Comparison of ENCODE assay signal across 8 mouse cellular contexts in the genomic region with DNA sequence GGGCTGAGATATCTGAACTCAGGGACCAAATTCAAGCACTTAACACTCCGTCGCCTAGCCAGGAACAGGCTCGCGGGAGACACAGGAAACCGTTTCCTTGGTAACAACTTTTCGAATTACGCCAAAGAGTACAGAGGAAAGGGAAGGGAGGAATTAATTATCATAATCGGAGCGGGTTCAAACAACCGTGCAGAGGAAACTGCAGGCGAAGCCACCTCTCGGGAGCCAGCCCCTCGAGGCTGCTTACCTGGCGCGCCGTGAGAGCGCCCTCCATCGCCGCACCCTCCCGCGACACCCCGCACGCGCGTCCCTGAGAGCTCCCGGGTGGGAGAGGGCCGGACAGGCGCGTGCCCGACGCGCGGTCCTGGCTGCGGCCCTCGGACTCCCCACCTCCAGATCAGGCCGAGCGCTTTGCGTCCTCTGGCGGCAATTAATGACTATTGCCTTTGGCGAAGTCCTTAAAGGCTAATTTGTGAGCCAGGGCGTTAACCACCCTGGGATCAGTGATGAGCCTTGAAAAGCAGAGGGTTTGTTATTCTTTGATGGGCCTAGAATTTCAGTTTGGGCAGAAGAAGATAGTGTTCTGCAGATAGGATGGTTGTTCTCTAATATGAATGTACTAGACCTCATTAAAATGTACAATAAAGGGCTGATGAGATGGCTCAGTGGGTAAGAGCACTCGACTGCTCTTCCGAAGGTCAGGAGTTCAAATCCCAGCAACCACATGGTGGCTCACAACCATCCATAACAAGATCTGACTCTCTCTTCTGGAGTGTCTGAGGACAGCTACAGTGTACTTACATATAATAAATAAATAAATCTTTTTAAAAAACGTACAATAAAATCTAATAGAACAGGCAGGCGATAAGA. TPM values are rescaled to one million over a fixed set of nuclear protein-coding genes. Genes with fewer than 3 reads are reported as not detected.
DNase-seq lines count a peak whose midpoint lies in the region; ATAC-seq and TF ChIP-seq lines count a peak whose summit lies in the region.

A gene (minus strand): TSS at position 321 of the 870 bp plus-strand sequence.

- H3K4me3 ChIP-seq in ES-E14 (ENCODE audit: insufficient read depth in 1 of 2, low read depth in 1 of 2, low read length in 2 of 2, poor library complexity in 1 of 2, severe bottlenecking in 1 of 2) = peak within 1 kb of the TSS; percentile 58 to 62
- H3K4me3 ChIP-seq in forebrain, embryonic 12.5 days (replicated peaks) = peak within 1 kb of the TSS; percentile 57
- H3K4me3 ChIP-seq in heart, embryonic 16.5 days (ENCODE audit: low read length) = peak within 1 kb of the TSS; percentile 59
- H3K4me3 ChIP-seq in liver, embryonic 14.5 days (ENCODE audit: insufficient read depth in 1 of 2, low read depth in 2 of 2, low read length in 2 of 2) = peak within 1 kb of the TSS; percentile 24 to 42

- H3K9ac ChIP-seq in ES-E14 (ENCODE audit: insufficient read depth, low read depth, low read length, poor library complexity, severe bottlenecking) = no peak within 1 kb of the TSS; the same call in 1 of the 2 replicates
- H3K9ac ChIP-seq in forebrain, embryonic 12.5 days = peak within 1 kb of the TSS; percentile 65
- H3K9ac ChIP-seq in heart, embryonic 16.5 days (ENCODE audit: low read length) = peak within 1 kb of the TSS; percentile 67
- H3K9ac ChIP-seq in liver, embryonic 14.5 days (replicated peaks) = no peak within 1 kb of the TSS

- no peaks in the 10 kb centered on the region for H3K9me3 ChIP-seq in ES-E14 (ENCODE audit: control insufficient read depth, insufficient read depth, low read depth, low read length)
- H3K9me3 ChIP-seq in forebrain, embryonic 12.5 days = no peaks in the 10 kb centered on the region
- no peaks in the 10 kb centered on the region for H3K9me3 ChIP-seq in heart, embryonic 16.5 days (replicated peaks; ENCODE audit: control insufficient read depth, low read length)
- no peaks in the 10 kb centered on the region for H3K9me3 ChIP-seq in liver, embryonic 14.5 days (ENCODE audit: control insufficient read depth, low read length)

- no peak for TF ChIP-seq EP300 in liver, embryonic 14.5 days (IDR thresholded peaks at IDR 0.05; ENCODE audit: low read depth)

- no peaks in the 10 kb centered on the region for H3K27me3 ChIP-seq in forebrain, embryonic 12.5 days
- no peaks in the 10 kb centered on the region for H3K27me3 ChIP-seq in heart, embryonic 16.5 days (ENCODE audit: control insufficient read depth, insufficient read depth, low read length)
- H3K27me3 ChIP-seq in liver, embryonic 14.5 days (ENCODE audit: control insufficient read depth, insufficient read depth, low read length) = no peaks in the 10 kb centered on the region

- no peaks in the 10 kb centered on the region; a peak in 1 of 4 replicates for H3K4me1 ChIP-seq in ES-E14 (ENCODE audit: control insufficient read depth in 2 of 2, insufficient read depth in 2 of 2, low read length in 2 of 2, poor library complexity in 1 of 2)
- no peaks in the 10 kb centered on the region for H3K4me1 ChIP-seq in forebrain, embryonic 12.5 days
- no peaks in the 10 kb centered on the region for H3K4me1 ChIP-seq in heart, embryonic 16.5 days (ENCODE audit: control insufficient read depth, insufficient read depth, low read length)
- H3K4me1 ChIP-seq in liver, embryonic 14.5 days (replicated peaks; ENCODE audit: control insufficient read depth in 2 of 2, insufficient read depth in 2 of 2, low read length in 1 of 2) = peaks cover 0 to 7% of the 10 kb centered on the region in 2 experiments; a peak in 1 of 4 replicates

- DNase-seq in ES-E14 (ENCODE audit: low read depth, low spot score) = peak; percentile 64
- peak; percentile 33 for DNase-seq in c-Kit-positive CD71-positive TER-119-positive erythroid progenitor cells, embryonic 14.5 days (ENCODE audit: low spot score)
- DNase-seq in kidney, postnatal 14 days = peak; percentile 76
- peak; percentile 24 to 42 (median 28) for DNase-seq in liver, embryonic 14.5 days (ENCODE audit: low read depth in 3 of 3, low spot score in 3 of 3)
- peak; percentile 74 for DNase-seq in neural tube, embryonic 10.5 days (ENCODE audit: extremely low spot score, low spot score)
- peak; percentile 60 for DNase-seq in telencephalon, adult 2 months (ENCODE audit: low read depth, low spot score)

- H3K27ac ChIP-seq in ES-E14 (ENCODE audit: insufficient read depth, low read depth, low read length, poor library complexity, severe bottlenecking) = no peak within 1 kb of the TSS
- peak within 1 kb of the TSS; percentile 69 for H3K27ac ChIP-seq in forebrain, embryonic 12.5 days
- H3K27ac ChIP-seq in heart, embryonic 16.5 days (ENCODE audit: low read length) = peak within 1 kb of the TSS; percentile 3; the same call in 1 of the 2 replicates
- no peak within 1 kb of the TSS for H3K27ac ChIP-seq in liver, embryonic 14.5 days

- in situ Hi-C loops in ES-E14 (cut with MboI; ENCODE audit: low sequenced_read_pairs in 2 of 2, unreplicated experiment in 2 of 2) = no loop called here

- 7% methylated on average over 45 of the region's 45 CpGs for WGBS in forebrain, embryonic 12.5 days
- WGBS in heart, embryonic 16.5 days = 7% methylated on average over 43 of the region's 45 CpGs
- 6% methylated on average over 45 of the region's 45 CpGs for WGBS in liver, embryonic 14.5 days (ENCODE audit: insufficient replicate concordance)

- peak; percentile 92 for ATAC-seq in forebrain, embryonic 12.5 days (ENCODE audit: low FRiP score)
- peak; percentile 87 for ATAC-seq in heart, embryonic 16.5 days (replicated peaks; ENCODE audit: extremely low read depth, insufficient read depth, low FRiP score)
- ATAC-seq in liver, embryonic 14.5 days (ENCODE audit: insufficient read depth) = peak; percentile 64

- H3K36me3 ChIP-seq in ES-E14 (ENCODE audit: control insufficient read depth, insufficient read depth, low read length, poor library complexity, severe bottlenecking) = no peaks in the 10 kb centered on the region
- H3K36me3 ChIP-seq in forebrain, embryonic 12.5 days (replicated peaks) = no peaks in the 10 kb centered on the region
- H3K36me3 ChIP-seq in heart, embryonic 16.5 days (ENCODE audit: control insufficient read depth, insufficient read depth) = no peaks in the 10 kb centered on the region
- H3K36me3 ChIP-seq in liver, embryonic 14.5 days (replicated peaks; ENCODE audit: control insufficient read depth, insufficient read depth, low read depth) = no peaks in the 10 kb centered on the region

- H3K4me2 ChIP-seq in forebrain, embryonic 12.5 days = peak within 1 kb of the TSS; percentile 61
- H3K4me2 ChIP-seq in heart, embryonic 16.5 days (ENCODE audit: low read depth, low read length) = peak within 1 kb of the TSS; percentile 62
- H3K4me2 ChIP-seq in liver, embryonic 14.5 days (ENCODE audit: low read depth) = peak within 1 kb of the TSS; percentile 56

- TF ChIP-seq CTCF in liver, embryonic 14.5 days (IDR thresholded peaks at IDR 0.05; ENCODE audit: low read depth) = peak; percentile 73

TF ChIP-seq in ES-E14, 5 proteins besides CTCF, POLR2A, EP300 and RAD21:
- TF ChIP-seq ZC3H11A (IDR thresholded peaks at IDR 0.05; ENCODE audit: borderline replicate concordance, low read depth, low read length) = no peak
- no peak for TF ChIP-seq ZNF384 (IDR thresholded peaks at IDR 0.05; ENCODE audit: low read depth, low read length)
- TF ChIP-seq CHD2 (IDR thresholded peaks at IDR 0.05; ENCODE audit: low read depth, low read length) = no peak
- TF ChIP-seq MAFK (IDR thresholded peaks at IDR 0.05; ENCODE audit: insufficient read depth, low read depth, low read length) = no peak
- TF ChIP-seq HCFC1 (IDR thresholded peaks at IDR 0.05; ENCODE audit: borderline replicate concordance, insufficient read depth, low read length) = no peak

RNA-seq across cellular contexts. Expression of the gene that starts here (rescaled TPM):
- total RNA-seq in ES-E14 (2012; rRNA removed) = 0.53 and 0.94 TPM in 2 replicates
- polyA plus RNA-seq in forebrain, embryonic 12.5 days (2016; fragmentation: Nextera tagmentation; extraction: Ambion mirVana) = 3.8 and 3.9 TPM in 2 replicates
- 3.9 and 4.7 TPM in 2 replicates for polyA plus RNA-seq in heart, embryonic 16.5 days (2015; fragmentation: Nextera tagmentation; extraction: Ambion mirVana)
- polyA plus RNA-seq in liver, embryonic 14.5 days (2012; rRNA removed) = 1.0 and 1.6 TPM in 2 replicates
- polyA plus RNA-seq in liver, embryonic 14.5 days (2014; fragmentation: Nextera tagmentation; extraction: Ambion mirVana) = 2.2 and 2.9 TPM in 2 replicates

Comparison
In these comparisons a context has a peak if more than half of its experiments do, and no peak if none do; other contexts are left out.
1. Peak in DNase-seq and H3K4me3 ChIP-seq in ES-E14; RNA of the gene not detected or under 1 TPM.
2. H3K27ac ChIP-seq: peak in forebrain, embryonic 12.5 days (single experiment) and heart, embryonic 16.5 days (single experiment); none in ES-E14 (single experiment) and liver, embryonic 14.5 days (single experiment).
3. H3K9ac ChIP-seq: peak in forebrain, embryonic 12.5 days (single experiment) and heart, embryonic 16.5 days (single experiment); none in ES-E14 (single experiment) and liver, embryonic 14.5 days (single experiment).
4. Peak in every context shown above with its lines, with median percentiles within 50 percentile points of each other: DNase-seq, H3K4me3 ChIP-seq, ATAC-seq and H3K4me2 ChIP-seq.